Mouse (Mus musculus) heart, postnatal 0 days (tissue): ENCODE measurements around the gene Med22.

Experiments used
- CTCF ChIP-seq: IDR thresholded peaks from 2 replicates; pipeline ENCODE4 v1.5.1; 2016; ENCODE audit warnings: antibody characterized with exemption, control low read depth, low read depth
- EP300 ChIP-seq: IDR thresholded peaks from 2 replicates; pipeline ENCODE4 v1.6.1; 2016; ENCODE audit warnings: antibody characterized with exemption, low read depth

DNA sequence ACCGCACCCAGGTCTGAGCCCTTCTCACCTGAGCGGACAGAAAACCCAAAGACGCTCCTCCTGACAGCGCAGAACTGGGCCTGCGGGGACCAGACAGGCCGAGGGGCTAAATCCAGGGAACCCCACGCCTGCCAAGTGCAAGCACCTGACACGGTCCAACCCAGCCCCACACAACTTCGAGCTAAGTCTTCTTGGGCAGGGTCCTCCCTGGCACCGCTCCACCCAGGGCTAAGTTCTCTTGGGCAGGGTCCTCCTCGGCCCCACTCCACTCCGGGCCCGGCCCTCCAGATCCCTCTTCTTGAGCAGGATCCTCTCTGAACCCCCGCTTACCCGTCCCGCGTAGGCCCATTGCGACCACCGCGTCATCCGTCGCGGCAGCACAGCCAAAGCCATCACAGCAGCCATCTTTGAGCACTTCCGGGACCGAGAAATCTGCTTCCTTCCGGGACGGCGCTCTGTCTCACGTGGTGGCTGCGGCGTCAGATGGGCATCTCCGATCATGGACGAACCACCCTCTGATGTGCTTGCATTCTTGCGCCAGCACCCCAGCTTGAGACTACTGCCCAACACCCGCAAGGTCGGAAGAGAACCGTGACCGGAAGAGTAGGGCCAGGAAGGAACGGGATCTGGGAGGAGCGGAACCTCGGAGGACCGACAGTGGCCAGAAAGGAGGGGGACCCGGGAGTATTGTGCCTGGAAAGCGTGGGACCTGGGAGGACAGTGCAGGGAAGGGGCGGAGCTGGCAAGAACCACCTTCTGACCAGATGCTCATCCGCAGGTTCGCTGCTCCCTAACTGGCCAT, 5.7 kb upstream of the Med22 start, which contains the start of the genes Surf2 and Surf1:
- peak; percentile 1; the same call in 1 of the 2 replicates for TF ChIP-seq CTCF
- TF ChIP-seq EP300, result no peak
